Mouse (Mus musculus) c-Kit-positive CD71-positive TER-119-negative erythroid progenitor cells, embryonic 14.5 days (primary cell): ENCODE measurements at regions not wholly inside any gene's neighbourhood (a gene's known extent, or its start where the extent isn't known, plus 50 kb on each side); places are given as distances from the start of the nearest gene placed in this dataset.

Experiments used
- DNase-seq: peaks from one replicate; pipeline ENCODE4 v3.0.0-alpha.2; 2013; ENCODE audit warnings: low read depth

DNA sequence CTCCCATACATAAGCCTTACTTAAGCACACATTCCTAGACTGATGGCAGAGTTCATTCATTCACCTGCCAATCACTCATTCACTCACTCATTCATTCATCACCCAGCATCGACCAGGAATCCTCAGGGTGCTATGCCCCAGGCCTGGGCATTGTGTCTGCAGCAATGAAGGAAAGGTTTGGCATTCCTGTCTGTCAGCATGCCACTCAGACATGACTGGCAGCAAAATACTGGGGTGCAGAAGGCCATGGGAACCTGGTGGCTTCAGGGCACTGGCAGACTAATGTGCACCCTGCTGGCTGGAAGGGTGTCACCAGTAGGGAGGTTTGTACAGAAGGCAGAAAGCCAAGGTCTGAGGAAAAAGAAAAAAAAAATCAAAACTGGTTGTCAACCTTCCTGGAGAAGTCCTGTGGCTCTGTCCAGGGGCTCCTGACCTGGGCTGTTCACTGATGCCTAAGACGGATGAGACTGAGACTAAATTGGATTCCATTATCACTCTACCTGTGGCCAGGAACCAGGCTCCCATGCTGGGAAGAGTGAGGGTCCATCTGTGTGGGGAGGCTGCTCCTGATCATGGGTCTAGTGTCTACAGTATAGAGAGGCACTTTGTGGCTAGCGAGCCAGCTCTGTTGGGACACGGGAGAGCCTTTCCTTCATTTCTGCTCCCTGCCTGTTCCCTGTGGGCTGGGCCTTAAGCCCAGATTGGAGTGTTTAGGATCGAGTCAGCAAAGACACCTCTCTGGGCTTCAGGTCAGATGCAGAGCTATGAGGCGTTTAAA is 104.1 kb downstream of the Cstad start:
- no peak for DNase-seq

DNA sequence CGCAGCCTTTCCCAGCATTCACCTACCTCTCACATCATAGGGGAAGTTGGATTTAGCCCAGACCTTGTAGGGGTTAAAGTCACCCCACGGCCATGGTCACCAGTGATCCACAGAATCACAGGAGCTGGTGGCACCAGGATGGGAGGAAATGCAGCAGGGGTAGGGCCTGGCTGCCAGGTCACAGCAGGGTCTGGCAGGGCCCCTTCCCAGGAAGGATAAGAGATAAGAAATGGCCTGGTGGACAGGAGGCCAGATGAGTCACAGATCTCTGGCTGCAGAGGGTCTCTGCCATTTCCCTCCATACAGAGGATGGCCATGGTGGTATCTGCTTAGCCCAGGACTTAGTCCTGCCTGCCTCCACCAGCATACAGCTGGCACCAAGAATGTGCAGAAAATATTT is 103.0 kb downstream of the Cstad start:
- DNase-seq, result no peak

DNA sequence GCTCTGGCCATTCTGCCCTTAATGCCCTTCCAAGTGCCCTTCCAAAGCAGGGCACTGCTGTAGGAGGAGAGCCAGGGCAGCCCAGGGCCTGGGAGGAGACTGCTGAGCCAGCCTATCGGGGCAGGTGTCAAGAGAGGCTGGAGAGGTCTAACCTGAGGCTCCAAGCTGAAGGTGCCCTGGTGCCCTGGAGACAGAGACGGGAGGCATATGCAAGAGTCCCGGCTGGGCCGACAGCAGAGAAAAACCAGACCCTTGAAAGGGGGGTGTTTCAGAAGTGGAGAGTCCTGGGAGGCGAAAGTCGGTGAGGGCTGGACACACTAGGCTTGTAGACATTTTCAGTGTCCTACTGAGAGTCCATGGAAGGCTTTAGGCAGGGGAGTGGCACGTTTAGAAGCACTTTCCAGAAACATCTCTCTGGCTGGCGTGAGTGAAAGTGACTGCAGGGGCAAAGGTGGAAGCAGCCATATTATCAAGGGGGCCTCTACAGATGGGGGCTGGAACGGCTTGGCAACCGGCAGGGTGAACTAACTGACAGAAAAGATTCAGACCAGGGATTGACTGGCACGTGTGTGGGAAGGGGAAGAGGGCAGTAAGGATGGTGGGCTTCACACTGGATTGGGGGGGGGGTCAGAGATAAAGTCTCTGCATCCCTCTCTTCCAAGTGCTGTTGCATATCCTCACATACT is 101.1 kb downstream of the Cstad start:
- DNase-seq, result no peak

DNA sequence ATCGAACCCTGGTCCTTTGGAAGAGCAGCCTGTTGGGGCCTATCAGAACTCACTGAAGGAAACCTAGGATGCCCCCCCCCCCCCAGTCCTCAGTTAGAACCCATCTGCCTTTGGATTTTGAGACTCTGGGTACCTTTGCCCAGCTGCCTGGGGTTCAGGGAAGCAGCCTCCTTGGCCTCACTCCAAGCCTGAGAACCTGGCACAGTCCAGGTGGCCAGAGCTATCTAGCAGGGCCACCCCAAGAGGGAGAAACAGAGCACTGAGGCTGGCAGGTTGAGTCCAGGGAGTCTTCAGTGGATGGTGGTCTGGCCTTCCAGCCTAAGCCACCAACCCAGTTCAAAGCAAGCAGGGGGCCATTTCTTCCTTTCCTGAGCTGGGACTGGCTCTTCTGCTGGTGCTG is 100.2 kb downstream of the Cstad start:
- DNase-seq, result no peak

DNA sequence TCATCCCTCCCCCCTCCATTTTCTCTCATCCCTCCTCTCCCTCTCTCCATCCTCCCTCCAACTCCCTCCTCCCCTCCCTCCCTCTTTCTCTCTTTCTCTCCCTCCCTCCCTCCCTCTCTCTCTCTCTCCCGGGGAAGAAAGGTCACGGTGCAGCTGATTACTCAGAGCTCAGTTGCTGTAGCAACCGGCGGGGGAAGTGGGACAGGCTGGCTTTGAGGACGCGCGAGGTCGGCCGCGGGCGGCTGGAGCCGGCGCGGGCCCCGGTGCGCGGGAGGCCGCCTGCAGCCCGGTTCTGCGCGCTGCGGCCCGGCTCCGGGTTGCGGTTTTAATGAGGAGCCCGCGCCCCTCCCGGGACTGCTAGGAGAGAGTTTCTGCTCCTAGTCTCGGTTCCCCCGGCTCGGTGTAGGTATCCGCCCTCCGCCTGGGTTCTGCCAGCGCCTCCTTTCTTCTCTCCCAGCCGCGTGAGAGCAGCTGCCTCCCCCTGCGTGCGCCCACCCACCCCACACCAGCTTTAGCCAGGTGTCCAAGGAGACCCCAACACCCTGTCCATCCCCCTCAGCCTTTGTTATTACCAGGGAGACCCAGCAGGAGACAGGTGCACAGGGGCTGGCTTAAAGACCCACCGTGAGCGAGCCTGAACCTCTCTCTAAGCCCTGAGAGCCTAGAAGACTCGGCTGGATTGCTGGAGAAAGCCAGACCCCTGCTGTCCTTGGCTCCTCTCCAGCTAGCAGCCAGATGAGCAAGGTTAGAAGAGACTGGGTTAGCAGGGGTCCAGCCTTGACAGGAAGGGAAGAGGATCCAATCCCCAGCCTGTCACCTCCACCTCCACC is 98.6 kb downstream of the Cstad start:
- DNase-seq, result no peak

DNA sequence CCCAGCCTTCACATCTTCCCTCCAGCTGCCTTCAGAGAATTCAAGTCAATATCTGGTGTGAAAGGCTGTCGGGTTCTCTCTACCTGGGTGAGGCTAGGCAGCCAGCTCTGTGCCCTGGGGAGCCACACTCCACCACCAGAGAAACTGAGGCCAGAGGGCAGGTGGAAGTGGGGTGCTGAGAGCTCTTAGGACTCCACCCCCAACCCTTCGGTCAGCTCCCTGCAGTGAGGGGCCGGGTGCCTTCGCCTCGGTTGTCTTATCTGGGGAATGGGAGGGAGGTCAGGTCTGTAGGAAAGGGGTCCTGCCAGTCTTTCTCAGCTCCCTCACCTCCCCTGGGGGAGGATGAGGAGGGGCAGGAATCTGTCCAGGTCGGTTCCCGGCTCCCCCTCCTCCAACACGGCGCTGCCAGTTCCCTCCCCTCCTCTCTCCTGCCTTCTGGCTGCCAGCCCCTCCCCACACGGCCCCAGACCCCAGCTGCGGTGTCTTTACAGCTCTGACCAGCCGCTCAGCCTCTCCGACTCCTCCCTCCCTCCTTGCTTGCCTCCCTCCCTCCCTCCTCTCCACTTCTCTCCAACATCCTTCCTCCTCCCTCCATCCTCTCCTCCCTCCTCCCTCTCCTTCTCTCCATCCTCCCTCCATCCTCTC is 97.8 kb downstream of the Cstad start:
- no peak for DNase-seq

DNA sequence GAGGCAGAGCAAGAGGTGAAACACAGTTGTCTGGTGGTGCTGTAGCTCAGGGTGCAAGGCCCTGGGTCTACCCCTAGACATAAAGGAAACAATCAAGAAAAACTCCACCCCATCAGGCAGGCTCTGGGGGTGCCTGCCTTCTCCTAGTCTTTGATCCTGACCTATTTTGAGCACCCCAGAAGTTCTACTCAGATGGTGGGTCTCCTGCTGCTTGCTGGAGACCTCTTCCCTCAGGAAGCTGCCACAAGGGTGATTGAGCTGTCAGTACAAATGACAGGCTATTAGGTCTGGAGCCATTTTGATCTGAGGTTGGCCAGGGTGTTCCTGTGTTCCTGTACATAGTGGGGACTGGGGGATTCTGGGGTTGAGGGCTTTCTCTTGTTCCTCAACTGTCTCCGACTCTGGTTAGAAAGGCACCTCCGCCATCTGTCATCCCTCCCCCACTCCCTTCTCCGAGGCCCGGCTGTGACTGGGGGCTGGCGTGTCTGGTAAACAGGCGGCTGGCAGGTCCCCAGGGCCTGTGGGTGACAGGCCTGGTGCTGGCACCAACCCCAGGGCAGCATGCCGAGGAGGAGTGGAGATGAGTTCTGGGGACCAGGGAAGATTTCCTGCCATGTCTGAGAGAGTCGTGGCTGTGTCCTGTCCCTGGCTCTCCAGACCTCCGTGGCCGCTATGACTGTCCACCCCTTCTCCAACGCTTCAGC is 97.2 kb downstream of the Cstad start:
- DNase-seq, result no peak

DNA sequence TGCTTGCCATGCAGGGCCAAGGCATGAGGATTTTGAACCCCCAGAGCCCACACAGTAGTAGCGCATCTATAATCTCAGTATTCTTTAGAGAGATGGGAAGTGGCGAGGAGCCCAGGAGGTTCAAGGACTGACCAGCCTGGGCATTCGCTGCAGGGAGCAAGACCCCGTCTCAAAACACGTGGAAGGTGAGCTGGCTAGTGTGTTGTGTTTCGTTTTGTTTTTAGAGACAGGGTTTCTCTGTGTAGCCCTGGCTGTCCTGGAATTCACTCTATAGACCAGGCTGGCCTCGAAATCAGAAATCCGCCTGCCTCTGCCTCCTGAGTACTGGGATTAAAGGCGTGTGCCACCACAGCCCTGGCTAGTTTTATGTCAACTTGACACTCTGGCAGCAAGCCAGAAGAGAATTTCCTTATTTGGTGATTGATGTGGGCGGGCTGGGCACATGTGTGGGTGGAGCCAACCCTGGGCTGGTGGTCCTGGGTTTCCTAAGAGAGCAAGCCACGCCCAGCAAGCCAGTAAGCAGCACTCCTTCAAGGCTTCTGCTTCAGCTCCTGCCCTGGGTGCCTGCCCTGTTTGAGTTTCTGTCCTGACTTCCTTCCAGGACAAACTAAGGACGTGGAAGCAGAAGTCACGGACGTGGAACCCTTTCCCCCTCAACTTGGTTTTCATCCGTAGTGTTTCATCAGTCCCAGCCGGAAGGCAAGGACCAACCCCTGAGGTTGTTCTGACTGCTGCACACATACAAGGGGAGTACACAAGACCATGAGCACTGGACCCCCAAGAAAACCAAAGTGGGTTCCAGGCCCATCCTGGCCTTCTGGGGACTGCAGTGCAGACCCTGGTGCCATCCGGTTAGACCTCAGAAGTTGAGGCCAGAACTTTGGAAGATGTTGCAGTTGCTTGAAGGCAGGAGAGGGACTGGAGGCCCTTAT is 96.4 kb downstream of the Cstad start:
- DNase-seq, result no peak

DNA sequence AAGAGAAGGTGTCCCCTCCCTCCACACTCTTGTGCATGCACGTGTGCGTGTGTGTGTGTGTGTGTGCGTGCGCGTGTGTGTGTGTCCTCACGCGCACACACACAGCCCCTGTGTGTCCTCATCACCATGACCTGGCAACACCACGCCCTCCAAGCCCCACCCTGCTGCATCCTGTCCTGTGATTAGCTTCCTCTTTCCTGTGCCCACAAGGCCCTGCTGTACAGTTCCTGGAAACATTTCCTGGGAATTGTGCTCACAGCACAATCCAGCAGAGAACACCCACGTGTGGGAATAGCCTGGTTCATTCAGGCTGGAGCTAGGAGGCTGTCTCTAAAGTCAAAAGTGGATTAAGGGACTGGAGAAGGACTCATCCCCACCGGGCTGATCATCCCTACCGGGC is 95.5 kb downstream of the Cstad start:
- no peak for DNase-seq

DNA sequence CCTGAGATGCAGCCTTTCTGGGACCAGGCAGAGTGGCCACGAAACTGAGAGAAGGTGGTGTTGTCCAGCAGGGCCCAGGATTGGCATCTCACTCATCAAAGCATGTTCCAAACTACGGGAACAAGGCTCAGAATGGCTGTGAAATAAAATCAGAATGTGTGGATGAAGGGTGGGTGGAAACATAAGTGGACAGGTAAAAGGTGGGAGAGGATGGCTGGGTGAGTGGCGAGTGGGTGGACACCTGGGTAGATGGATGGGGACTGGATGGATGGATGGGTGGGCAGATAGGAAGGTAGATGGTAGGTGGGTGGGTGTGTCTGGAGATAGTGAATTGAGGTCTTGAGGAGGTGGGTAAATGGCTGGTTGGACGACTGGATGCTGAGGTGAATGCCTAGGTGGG is 93.6 kb downstream of the Cstad start:
- DNase-seq, result no peak

DNA sequence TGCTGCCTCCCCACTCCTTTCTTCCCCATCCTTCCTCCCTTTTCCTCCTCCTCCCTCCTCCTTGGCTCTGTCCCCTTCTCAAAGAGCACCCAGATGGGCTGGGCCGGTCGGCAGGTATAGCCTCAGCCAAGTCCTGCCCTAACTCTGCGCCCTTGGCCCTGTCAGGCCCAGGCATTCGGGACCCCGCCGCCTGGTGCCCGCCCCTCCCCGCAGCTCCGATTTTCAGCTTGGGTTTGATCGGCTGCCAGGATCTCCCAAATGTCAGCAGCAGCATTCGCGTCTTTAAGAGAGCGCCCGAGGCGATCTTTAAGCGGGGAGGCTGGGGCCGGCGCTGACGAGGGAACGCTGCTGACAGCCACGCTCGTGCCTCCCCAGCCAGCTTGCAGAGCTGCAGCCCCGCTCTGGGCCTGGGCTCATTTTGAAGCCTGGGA is 92.3 kb downstream of the Cstad start:
- no peak for DNase-seq

DNA sequence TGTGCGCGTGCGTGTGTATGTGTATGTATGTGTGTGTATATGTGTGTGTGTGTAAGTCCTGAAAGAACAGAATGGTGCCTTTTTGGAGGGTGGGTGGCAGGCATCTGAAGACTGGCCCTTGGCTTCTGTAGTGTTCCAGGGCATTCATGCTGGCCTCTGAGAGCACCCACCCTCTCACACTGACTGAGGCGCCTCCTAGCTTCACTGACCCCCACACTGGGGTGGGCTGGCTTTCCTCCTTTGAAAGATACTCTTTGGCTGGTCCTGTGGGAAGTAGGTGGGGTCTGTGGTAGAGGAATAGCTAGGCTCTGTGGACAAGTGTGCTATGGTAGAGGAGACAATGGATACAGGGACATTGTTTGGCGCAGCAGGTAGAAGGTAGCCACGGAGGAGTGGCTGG is 91.5 kb downstream of the Cstad start:
- no peak for DNase-seq

DNA sequence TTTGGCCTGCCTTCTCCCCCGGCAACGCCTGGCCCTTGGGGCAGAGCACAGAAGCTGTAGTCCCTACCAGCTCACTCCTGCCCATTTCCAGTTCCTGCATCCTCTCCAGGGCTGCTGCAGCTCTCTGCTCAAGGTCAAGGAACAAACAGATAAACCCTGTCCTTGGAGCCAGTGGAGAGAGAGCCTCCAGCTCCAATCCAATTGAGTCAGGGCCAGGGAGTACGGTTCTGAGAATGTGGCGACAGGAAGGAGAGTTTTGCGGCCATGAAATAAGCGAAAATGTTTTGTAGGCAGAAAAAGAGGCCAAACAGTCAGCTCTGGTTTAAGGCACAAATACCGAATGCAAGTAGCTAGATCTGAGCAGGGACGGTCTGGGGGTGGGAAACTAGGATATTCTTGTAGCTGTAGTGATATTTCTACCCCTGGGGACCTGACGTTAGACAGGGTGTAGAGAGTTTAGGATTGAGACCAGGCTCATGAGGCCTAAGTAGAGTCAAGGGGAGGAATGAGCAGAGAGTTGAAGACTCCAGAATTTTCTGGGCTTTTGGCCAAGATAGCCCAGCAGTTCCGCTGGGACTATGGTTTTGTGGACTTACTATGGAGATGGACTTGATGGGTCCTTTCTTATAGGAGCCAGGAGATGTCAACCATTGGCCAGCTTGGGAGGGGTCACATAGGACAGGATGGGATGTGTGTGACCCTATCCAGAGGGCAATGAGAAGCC is 90.5 kb downstream of the Cstad start:
- DNase-seq, result no peak

DNA sequence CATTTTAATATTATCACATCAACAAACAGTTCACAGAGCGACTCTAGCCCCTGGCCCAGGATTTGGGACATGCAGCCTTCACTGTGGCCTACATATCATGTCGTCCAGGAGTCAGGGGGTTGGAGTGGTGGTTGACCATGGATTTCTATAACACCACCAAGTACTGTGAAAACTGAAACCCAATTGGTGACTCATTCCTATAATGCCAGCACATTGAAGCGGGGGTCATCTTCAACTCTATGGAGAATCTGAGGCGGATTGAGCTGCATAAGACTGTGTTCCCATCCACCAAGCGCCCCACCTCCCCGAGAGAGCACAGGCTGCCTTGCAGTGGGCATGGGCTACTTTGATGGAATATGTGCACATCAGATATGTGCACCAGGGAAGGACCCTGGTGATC is 89.6 kb downstream of the Cstad start:
- no peak for DNase-seq

DNA sequence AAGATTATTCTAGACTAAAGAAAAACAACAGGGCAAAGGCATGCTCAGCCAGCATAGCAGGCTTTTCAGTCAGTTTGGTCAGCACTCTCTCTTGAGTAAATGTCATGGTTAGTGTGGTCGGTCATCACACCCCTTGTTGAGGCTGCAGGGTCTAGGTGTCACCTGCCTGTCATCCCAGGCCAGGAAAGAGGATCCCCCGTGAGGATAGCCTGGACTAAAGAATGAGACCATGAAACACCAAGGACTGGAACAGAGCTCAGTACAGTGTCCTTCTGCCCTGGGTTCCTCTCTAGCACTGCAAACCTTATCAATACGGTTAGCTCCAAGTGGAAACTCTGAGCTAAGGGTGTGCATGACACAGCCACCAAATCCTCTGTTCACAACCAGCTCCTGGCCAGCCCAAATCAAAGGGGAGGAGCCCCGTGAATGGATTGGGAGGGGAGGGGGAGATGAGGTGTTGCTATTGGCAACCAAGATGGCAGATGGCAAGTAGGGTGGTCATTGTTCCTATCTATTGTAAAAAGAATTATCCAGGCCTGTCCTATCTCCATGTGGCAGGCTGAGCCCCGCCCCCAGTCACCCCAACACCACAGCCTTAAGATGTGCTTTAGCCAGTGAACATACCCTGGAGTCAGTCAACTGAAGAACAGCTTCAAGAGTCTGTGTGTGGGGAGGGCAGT is 87.4 kb downstream of the Cstad start:
- DNase-seq, result no peak

DNA sequence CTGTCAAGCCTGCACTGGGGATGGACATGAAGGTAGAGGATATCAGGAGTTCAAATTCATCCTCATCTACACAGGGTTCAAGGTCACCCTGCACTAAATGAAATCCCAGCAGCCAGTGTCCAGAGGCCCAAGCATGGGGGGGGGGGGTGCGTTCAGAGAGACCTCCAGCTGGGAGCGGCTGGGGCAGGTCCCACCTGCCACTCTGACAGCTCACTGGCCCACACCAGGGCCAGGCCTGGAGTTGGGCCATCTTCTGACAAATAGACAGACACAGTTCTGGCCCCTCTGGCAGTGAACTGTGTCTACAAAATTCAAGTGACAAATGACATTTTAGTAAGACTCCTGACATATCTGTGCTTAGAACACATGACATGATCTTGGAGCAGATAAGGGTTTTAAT is 86.8 kb downstream of the Cstad start:
- DNase-seq, result no peak

DNA sequence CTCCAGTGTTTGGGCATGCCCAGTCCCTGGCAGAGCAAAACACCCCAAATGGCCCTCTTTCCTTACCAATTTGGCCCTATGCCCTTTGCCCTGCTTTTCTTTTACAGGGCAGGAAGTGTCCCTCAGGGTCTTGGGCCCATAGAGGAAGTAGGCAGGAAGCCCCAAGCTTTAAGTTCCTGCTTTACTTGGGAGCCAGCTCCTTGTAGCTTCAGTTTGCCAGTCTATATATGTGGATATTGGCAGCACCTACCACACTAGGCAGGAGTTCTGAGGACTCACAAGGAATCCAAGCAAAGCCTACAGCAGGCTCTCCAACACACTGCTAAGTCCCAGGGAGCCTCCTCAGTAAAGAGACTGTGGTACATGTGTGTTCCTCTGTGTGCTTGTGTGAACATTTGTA is 84.2 kb downstream of the Cstad start:
- DNase-seq, result no peak

DNA sequence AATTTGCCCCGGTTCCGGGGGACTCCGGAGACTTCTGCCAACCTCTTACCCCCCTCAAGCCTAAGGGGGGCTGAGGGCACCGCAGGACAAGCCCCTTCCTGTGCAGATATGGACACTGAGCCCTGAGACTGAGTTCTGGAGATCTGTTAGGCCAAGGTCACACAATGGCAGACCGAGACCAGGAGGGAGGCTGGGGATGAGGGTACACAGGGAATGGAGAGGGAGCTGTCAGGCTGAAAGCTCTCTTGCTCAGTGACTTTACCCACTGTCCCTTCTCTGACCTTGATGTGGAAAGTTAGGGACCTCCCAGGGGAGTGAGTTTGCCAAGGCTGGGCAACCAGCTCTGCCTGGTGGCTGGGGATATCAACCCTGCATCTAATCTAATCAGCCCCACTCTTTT is 82.7 kb downstream of the Cstad start:
- no peak for DNase-seq

DNA sequence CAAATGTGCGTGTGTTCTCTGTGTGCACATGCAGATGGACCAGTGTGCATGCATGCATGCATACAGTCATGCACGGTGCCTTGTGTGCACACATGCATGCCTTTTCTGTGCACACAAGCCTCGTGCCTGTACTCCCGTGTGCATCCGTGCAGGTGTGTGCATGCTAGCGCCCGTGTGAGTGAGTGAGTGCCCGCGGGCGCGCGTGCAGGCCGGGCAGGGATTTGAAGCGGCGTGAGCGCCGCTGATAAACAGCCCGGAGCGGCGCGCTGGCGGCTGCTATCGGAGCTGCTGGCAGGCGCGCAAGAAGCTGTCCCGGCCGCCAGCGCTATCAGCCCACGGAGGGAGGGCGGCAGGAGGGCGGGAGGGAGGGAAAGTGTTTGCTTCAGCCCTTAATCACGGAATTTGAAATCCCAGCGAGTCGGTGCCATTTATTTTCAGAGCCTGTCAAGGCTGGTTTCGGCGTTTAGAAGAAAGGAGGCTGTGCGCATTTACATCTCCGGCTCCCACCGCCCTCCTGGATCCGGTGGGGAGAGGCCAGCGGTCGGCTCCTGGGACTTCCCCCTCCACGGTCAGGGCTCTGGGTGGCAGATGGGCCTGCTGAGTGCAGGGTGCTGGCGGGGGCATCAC is 82.1 kb downstream of the Cstad start:
- DNase-seq, result no peak
